Mouse (Mus musculus) c-Kit-positive CD71-positive TER-119-negative erythroid progenitor cells, embryonic 14.5 days (primary cell): ENCODE data around the gene Cyct.

Experiments
- DNase-seq: peaks from one replicate; pipeline ENCODE4 v3.0.0-alpha.2; 2013; ENCODE audit warnings: low read depth

The Cyct gene

GRCm38 (mm10) chr2:76360226-76360625, at the start of gene Cyct:
Gene Cyct, minus strand, starts transcription at chr2:76360450.
- no peak for DNase-seq

GRCm38 (mm10) chr2:76409986-76410385, 49.7 kb upstream of the Cyct start:
- DNase-seq, result no peak

GRCm38 (mm10) chr2:76409526-76409925, 49.3 kb upstream of the Cyct start:
- no peak for DNase-seq

GRCm38 (mm10) chr2:76406937-76407441, 46.7 kb upstream of the Cyct start:
- DNase-seq, result no peak

GRCm38 (mm10) chr2:76406151-76406936, 46.1 kb upstream of the Cyct start, which contains the start of gene Osbpl6:
Gene Osbpl6, plus strand, starts transcription at chr2:76406508.
- DNase-seq, result no peak

GRCm38 (mm10) chr2:76405596-76406150, 45.4 kb upstream of the Cyct start:
- no peak for DNase-seq

- no peak for DNase-seq
Observed at GRCm38 (mm10) chr2:76400178-76400577, 39.9 kb upstream of the Cyct start.

GRCm38 (mm10) chr2:76386531-76386930, 26.3 kb upstream of the Cyct start:
- no peak for DNase-seq

- DNase-seq, result no peak
Observed at GRCm38 (mm10) chr2:76378646-76379045, 18.4 kb upstream of the Cyct start.

GRCm38 (mm10) chr2:76374544-76375206, 14.4 kb upstream of the Cyct start:
- DNase-seq, result no peak

GRCm38 (mm10) chr2:76372244-76372643, 12.0 kb upstream of the Cyct start:
- DNase-seq, result peak; percentile 81

GRCm38 (mm10) chr2:76370656-76370922, 10.3 kb upstream of the Cyct start:
- DNase-seq, result no peak

GRCm38 (mm10) chr2:76369821-76370655, 9.8 kb upstream of the Cyct start, which contains the start of gene Rbm45:
Gene Rbm45, plus strand, starts transcription at chr2:76369984.
- DNase-seq, result peak; percentile 85

GRCm38 (mm10) chr2:76368861-76369660, 8.8 kb upstream of the Cyct start:
- no peak for DNase-seq

GRCm38 (mm10) chr2:76367188-76367922, 7.1 kb upstream of the Cyct start:
- DNase-seq, result peak; percentile 74

GRCm38 (mm10) chr2:76365811-76366210, 5.6 kb upstream of the Cyct start:
- no peak for DNase-seq

GRCm38 (mm10) chr2:76362111-76362510, 1.9 kb upstream of the Cyct start:
- DNase-seq, result no peak

- no peak for DNase-seq
Observed at GRCm38 (mm10) chr2:76347839-76348238, 12.4 kb downstream of the Cyct start.

GRCm38 (mm10) chr2:76342146-76342545, 18.1 kb downstream of the Cyct start:
- DNase-seq, result no peak
